Mouse (Mus musculus): ENCODE measurements around the gene Trp53i13.
A peak's percentile ranks its signal among the peaks of the same experiment; 100 is the strongest.

GRCm38 (mm10) chr11:77489591-77490235, 26.1 kb downstream of the Trp53i13 start, which contains the start of gene Ankrd13b:
- TF ChIP-seq CTCF (IDR thresholded peaks at IDR 0.05) (no peak), POLR2A (IDR thresholded peaks at IDR 0.05; ENCODE audit: insufficient read depth, low read depth, low read length) (peak; percentile 38; the same call in 1 of the 2 replicates), EP300 (IDR thresholded peaks at IDR 0.05; ENCODE audit: insufficient read depth, low read depth, low read length) (no peak)

Data from heart, adult 2 months (tissue).